In genomic region chr10:7391561-7391934, GRCm38 (mm10) we compare ENCODE assay signal across 8 mouse cellular contexts.
DNase-seq lines count a peak whose midpoint lies in the region; ATAC-seq lines count a peak whose summit lies in the region.

No protein-coding gene starts in this region.

- H3K4me1 ChIP-seq in intestine, embryonic 14.5 days (replicated peaks; ENCODE audit: control insufficient read depth, insufficient read depth, low read length), result peaks cover 5% of the 10 kb centered on the region; the same call in 1 of the 2 replicates
- H3K4me1 ChIP-seq in midbrain, embryonic 14.5 days (ENCODE audit: control insufficient read depth, insufficient read depth, low read length), result peaks cover 3% of the 10 kb centered on the region; the same call in 1 of the 2 replicates

- peak overlapping the region; percentile 62 for H3K4me3 ChIP-seq in intestine, embryonic 14.5 days (ENCODE audit: low read depth, low read length)
- peak overlapping the region; percentile 58 for H3K4me3 ChIP-seq in midbrain, embryonic 14.5 days (replicated peaks; ENCODE audit: low read depth, low read length)

- peak overlapping the region; percentile 2; the same call in 1 of the 2 replicates for H3K9ac ChIP-seq in intestine, embryonic 14.5 days (ENCODE audit: low read length)
- H3K9ac ChIP-seq in midbrain, embryonic 14.5 days (replicated peaks; ENCODE audit: low read length), result peak overlapping the region; percentile 29; the same call in 1 of the 2 replicates

- peak overlapping the region; percentile 99 for H3K4me2 ChIP-seq in intestine, embryonic 14.5 days (ENCODE audit: low read length)
- H3K4me2 ChIP-seq in midbrain, embryonic 14.5 days (ENCODE audit: low read length), result peak overlapping the region; percentile 99

- no peaks in the 10 kb centered on the region for H3K36me3 ChIP-seq in intestine, embryonic 14.5 days (ENCODE audit: control insufficient read depth, insufficient read depth, low read length)
- H3K36me3 ChIP-seq in midbrain, embryonic 14.5 days (ENCODE audit: control insufficient read depth, insufficient read depth, low read length), result no peaks in the 10 kb centered on the region

- H3K9me3 ChIP-seq in intestine, embryonic 14.5 days (ENCODE audit: control insufficient read depth, low read length), result no peaks in the 10 kb centered on the region
- no peaks in the 10 kb centered on the region for H3K9me3 ChIP-seq in midbrain, embryonic 14.5 days (ENCODE audit: control insufficient read depth, low read length)

- peak; percentile 16 for DNase-seq in CD4-positive, CD25-positive, alpha-beta regulatory T cell, adult 2 months (ENCODE audit: low read depth, low spot score)
- peak; percentile 53 for DNase-seq in testis, postnatal 10 days (ENCODE audit: low spot score)
- no peak for DNase-seq in testis, postnatal 14 days (ENCODE audit: low spot score)
- DNase-seq in intestine, embryonic 14.5 days (ENCODE audit: low spot score), result no peak
- DNase-seq in midbrain, embryonic 14.5 days, result peak; percentile 49
- DNase-seq in T-cell, adult 2 months (ENCODE audit: low spot score), result no peak
- no peak for DNase-seq in urinary bladder, postnatal 4 days (ENCODE audit: low spot score in 2 of 2)

- H3K27ac ChIP-seq in intestine, embryonic 14.5 days (ENCODE audit: low read depth), result no peak overlapping the region
- H3K27ac ChIP-seq in midbrain, embryonic 14.5 days (replicated peaks; ENCODE audit: low read depth, low read length), result no peak overlapping the region

- no peak for ATAC-seq in CD4-positive, CD25-positive, alpha-beta regulatory T cell, adult 4 months
- peak; percentile 45 for ATAC-seq in intestine, embryonic 14.5 days (replicated peaks; ENCODE audit: low FRiP score, low TSS enrichment, low read depth)
- peak; percentile 25; the same call in 1 of the 2 replicates for ATAC-seq in midbrain, embryonic 14.5 days (ENCODE audit: low FRiP score, low TSS enrichment)

- WGBS in intestine, embryonic 14.5 days, result under 1% methylated on average over 19 of the region's 20 CpGs
- under 1% methylated on average over 20 of the region's 20 CpGs for WGBS in midbrain, embryonic 14.5 days

- peaks cover 25% of the 10 kb centered on the region for H3K27me3 ChIP-seq in intestine, embryonic 14.5 days (replicated peaks; ENCODE audit: control insufficient read depth, insufficient read depth, low read length)
- H3K27me3 ChIP-seq in midbrain, embryonic 14.5 days (ENCODE audit: control insufficient read depth, insufficient read depth, low read length), result peaks cover 37% of the 10 kb centered on the region

Comparison
In these comparisons a context has a peak if more than half of its experiments do, and no peak if none do; other contexts are left out.
1. DNase-seq: peak in CD4-positive, CD25-positive, alpha-beta regulatory T cell, adult 2 months (single experiment), testis, postnatal 10 days (single experiment) and midbrain, embryonic 14.5 days (single experiment); none in testis, postnatal 14 days (single experiment), intestine, embryonic 14.5 days (single experiment), T-cell, adult 2 months (single experiment) and urinary bladder, postnatal 4 days (0 of 2).